Mouse (Mus musculus) testis, adult 2 months (tissue): ENCODE measurements around the gene Camkk2. TPM values are rescaled to one million over a fixed set of nuclear protein-coding genes. Genes with fewer than 3 reads are reported as not detected.

Source experiments
- H3K27ac ChIP-seq: fragments of 200-500 bp; 2 replicates; pipeline ENCODE4 v1.5.1; 2012; ENCODE audit warnings: low read depth, low read length; ENCODE audit not compliant: control insufficient read depth, insufficient read depth
- H3K27me3 ChIP-seq: fragments of 200-500 bp; 2 replicates; pipeline ENCODE4 v1.6.1; 2012; ENCODE audit warnings: mild to moderate bottlenecking, low read length, moderate library complexity; ENCODE audit not compliant: control insufficient read depth, insufficient read depth
- H3K36me3 ChIP-seq: fragments of 200-500 bp; 2 replicates; pipeline ENCODE4 v1.6.1; 2012; ENCODE audit warnings: mild to moderate bottlenecking, low read length; ENCODE audit not compliant: control insufficient read depth, insufficient read depth
- H3K4me1 ChIP-seq: fragments of 200-500 bp; 2 replicates; pipeline ENCODE4 v1.6.1; 2012; ENCODE audit warnings: low read length; ENCODE audit not compliant: control insufficient read depth, insufficient read depth
- H3K4me3 ChIP-seq: fragments of 200-500 bp; 2 replicates; pipeline ENCODE4 v1.5.1; 2012; ENCODE audit warnings: low read depth, mild to moderate bottlenecking, low read length, moderate library complexity, mixed read lengths; ENCODE audit not compliant: control insufficient read depth
- CTCF ChIP-seq: fragments of 200-500 bp; IDR thresholded peaks from 2 replicates; pipeline ENCODE4 v1.5.1; 2012; ENCODE audit warnings: low read depth, mild to moderate bottlenecking, inconsistent platforms, low read length, moderate library complexity; ENCODE audit not compliant: control insufficient read depth, insufficient read depth, insufficient replicate concordance
- POLR2A ChIP-seq: fragments of 200-500 bp; IDR thresholded peaks from 2 replicates; pipeline ENCODE4 v1.6.1; 2012; ENCODE audit warnings: low read depth, mild to moderate bottlenecking, inconsistent platforms, low read length, moderate library complexity; ENCODE audit not compliant: control insufficient read depth
- polyA plus RNA-seq: library from polyadenylated mRNA; depleted of rRNA; stranded (reverse); fragments of >200 nt; gene quantifications from 2 replicates; pipeline ENCODE4 v1.2.3, GENCODE M21; 2012

Camkk2 gene
- polyA plus RNA-seq, 1 experiment, result 22.3 TPM

DNA sequence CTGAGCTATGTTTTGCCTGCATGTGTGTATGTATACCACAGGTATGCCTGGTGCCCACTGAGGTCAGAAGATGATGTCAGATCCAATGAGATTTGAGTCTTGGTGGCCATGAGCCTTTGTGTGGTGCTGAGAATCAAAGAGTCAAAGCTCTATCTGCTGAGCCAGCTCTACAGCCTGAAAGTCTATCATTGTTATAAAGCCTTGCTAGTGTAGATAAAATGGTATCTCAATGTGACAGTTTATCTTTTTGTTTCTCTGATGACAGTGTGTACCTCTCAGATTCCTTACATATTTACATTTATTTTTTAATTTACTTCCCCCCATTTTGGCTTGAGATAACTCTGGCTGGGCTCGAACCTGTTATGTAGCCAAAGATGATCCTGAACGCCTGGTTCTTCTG, 75.6 kb downstream of the Camkk2 start:
- Histone ChIP-seq H3K27me3 (no peaks in the 10 kb centered on the region), H3K27ac (no peak overlapping the region), H3K36me3 (no peaks in the 10 kb centered on the region), H3K4me1 (peaks cover 7% of the 10 kb centered on the region), H3K4me3 (no peak overlapping the region)
- no peak for TF ChIP-seq CTCF

DNA sequence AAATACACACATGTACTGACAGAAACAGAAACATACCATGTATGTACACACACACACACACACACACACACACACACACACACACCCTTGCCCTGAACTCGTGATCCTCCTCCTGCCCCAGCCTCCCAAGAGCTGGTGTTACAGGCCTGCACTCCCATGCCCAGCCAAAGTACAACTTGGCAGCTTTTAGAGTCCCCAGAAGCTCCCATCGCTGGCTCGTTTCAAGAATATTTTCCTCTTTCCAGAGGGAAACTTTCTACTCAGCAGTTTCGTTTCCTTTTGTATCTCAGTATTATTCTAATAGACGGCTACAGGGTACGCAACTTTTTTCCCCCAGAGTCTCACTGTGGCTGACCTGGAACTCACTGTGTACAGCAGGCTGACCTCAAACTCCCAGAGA, 77.1 kb downstream of the Camkk2 start:
- Histone ChIP-seq H3K27ac (peak overlapping the region; percentile 42; the same call in 1 of the 2 replicates), H3K27me3 (no peaks in the 10 kb centered on the region), H3K36me3 (no peaks in the 10 kb centered on the region), H3K4me1 (peaks cover 7% of the 10 kb centered on the region), H3K4me3 (no peak overlapping the region)
- TF ChIP-seq CTCF (no peak), POLR2A (no peak)

DNA sequence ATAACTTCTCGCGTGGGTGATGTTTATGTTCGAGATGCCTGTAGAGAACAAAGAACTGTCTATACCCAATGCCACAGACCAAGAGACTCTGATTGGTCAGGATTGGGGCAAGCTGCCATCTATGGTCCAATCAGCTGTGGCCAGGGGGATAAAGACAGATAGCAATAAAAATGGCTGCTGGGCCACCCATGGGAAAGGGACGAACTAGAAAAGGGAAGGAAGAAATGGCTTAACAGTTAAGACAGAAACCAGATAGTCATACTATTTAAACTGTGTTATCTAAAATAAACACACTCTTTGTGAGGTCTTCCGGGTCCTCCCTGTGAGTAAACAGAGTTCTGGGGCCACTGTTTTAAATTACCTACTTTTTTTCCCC, 78.4 kb downstream of the Camkk2 start:
- no peaks in the 10 kb centered on the region for H3K27me3 ChIP-seq
- TF ChIP-seq CTCF (no peak), POLR2A (no peak)

DNA sequence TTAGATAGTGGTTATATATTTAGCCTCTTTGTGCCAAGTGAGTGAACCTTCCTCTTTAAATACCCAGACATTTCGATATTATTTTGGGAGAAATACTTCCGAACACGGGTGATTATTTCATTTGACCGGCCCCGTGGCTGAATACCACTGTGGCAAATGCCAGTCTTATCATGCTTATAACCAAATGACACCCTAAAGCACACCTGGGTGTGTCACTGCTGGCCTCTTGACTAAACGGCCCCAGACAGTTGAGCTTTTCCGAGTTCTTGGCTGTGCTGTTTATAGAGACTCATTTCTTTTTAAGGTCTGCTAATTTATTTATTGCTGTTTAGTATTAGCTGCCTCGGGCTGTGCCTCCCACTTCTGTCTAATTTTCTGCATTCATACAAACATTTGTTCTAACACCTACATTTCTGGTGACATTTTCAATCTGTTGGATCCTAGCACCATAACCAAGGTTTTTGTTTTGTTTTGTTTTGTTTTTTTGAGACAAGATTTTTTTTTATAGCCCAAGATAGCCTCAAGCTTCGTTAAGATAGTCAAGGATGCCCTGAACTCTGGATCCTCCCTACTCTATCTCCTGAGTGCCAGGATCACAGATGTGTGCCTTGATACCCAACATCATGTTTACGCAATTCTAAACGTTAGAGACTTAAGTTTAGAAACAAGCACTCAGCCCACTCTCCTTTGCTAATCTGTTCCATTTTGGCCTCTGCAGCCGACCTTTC, 78.9 kb downstream of the Camkk2 start:
- H3K4me3 ChIP-seq, result no peak overlapping the region
- no peak overlapping the region for H3K27ac ChIP-seq
- H3K4me1 ChIP-seq, result peaks cover 4% of the 10 kb centered on the region
- TF ChIP-seq CTCF (no peak), POLR2A (no peak)
- no peaks in the 10 kb centered on the region for H3K27me3 ChIP-seq
- no peaks in the 10 kb centered on the region for H3K36me3 ChIP-seq

More for the DNA sequence above, 78.4 kb downstream of the Camkk2 start:
- no peaks in the 10 kb centered on the region for H3K36me3 ChIP-seq
- H3K27ac ChIP-seq, result no peak overlapping the region
- no peak overlapping the region for H3K4me3 ChIP-seq
- peaks cover 4% of the 10 kb centered on the region for H3K4me1 ChIP-seq

DNA sequence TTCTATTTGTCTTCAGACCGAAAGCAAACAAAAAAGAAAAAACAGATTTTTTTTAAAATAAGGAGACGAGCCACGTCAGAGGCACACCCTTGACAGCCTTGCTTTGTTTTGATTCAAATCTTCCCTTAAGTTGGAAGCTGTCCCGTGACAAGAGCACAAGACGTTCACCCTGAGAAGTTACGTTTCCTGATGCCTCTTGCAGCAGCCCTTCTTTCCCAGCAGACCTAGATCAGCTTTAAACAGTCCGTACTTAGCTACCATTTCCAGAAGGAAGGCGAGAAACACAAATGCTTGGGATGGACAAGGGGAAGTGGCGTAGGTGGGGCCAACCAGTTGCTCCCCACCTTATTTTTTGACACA, 80.5 kb downstream of the Camkk2 start:
- no peaks in the 10 kb centered on the region for H3K36me3 ChIP-seq
- H3K4me1 ChIP-seq, result peaks cover 4% of the 10 kb centered on the region
- no peak for TF ChIP-seq POLR2A
- TF ChIP-seq CTCF, result no peak
- H3K27ac ChIP-seq, result peak overlapping the region; percentile 15; the same call in 1 of the 2 replicates
- no peaks in the 10 kb centered on the region for H3K27me3 ChIP-seq
- H3K4me3 ChIP-seq, result no peak overlapping the region

GRCm38 (mm10) chr5:122698041-122698700, 81.0 kb downstream of the Camkk2 start:
- peak overlapping the region; percentile 1; the same call in 1 of the 2 replicates for H3K27ac ChIP-seq
- H3K27me3 ChIP-seq, result no peaks in the 10 kb centered on the region
- no peak overlapping the region for H3K4me3 ChIP-seq
- TF ChIP-seq CTCF (no peak), POLR2A (no peak)
- peaks cover 4% of the 10 kb centered on the region for H3K4me1 ChIP-seq
- no peaks in the 10 kb centered on the region for H3K36me3 ChIP-seq

GRCm38 (mm10) chr5:122695516-122695915, 83.7 kb downstream of the Camkk2 start:
- no peak overlapping the region for H3K27ac ChIP-seq
- no peaks in the 10 kb centered on the region for H3K27me3 ChIP-seq
- H3K4me1 ChIP-seq, result peaks cover 4% of the 10 kb centered on the region
- no peak overlapping the region for H3K4me3 ChIP-seq
- H3K36me3 ChIP-seq, result no peaks in the 10 kb centered on the region
- TF ChIP-seq POLR2A (no peak), CTCF (no peak)
